7 mouse cellular contexts compared by ENCODE assay signal in the genomic region with DNA sequence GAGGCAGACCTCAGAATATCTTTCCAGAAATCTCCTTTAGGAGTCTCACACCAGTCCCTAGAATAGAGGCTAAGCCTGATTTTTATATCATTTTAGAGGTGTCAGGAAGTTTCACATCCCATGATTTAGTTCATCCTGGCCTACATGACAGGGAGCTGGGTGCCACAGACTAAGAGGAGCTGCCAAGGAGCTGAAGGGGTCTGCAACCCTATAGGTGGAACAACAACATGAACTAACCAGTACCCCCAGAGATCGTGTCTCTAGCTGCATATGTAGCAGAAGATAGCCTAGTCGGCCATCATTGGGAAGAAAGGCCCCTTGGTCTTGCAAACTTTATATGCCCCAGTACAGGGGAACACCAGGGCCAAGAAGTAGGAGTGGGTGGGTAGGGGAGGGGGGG. TPM values are rescaled to one million over a fixed set of nuclear protein-coding genes. Genes with fewer than 3 reads are reported as not detected.
DNase-seq lines count a peak whose midpoint lies in the region; ATAC-seq lines count a peak whose summit lies in the region.
"Not testable (repeated sequence)": the region's sequence is repeated elsewhere in the genome, so short reads cannot be mapped to it uniquely, and the experiment has no call there.

No protein-coding gene starts in this region.

- not testable (repeated sequence) for H3K4me3 ChIP-seq in embryonic facial prominence, embryonic 13.5 days; heart, embryonic 12.5 days; liver, embryonic 11.5 days (ENCODE audit: low read depth, low read length); lung, embryonic 15.5 days; stomach, embryonic 16.5 days (replicated peaks; ENCODE audit: low read length)
- H3K4me3 ChIP-seq in liver, embryonic 15.5 days (replicated peaks), result peak overlapping the region; percentile 88

- DNase-seq in A20 (ENCODE audit: low read depth, low spot score), result peak; percentile 40
- not testable (repeated sequence) for DNase-seq in liver, embryonic 11.5 days (ENCODE audit: low spot score)

- not testable (repeated sequence) for ATAC-seq in embryonic facial prominence, embryonic 13.5 days (ENCODE audit: insufficient number of reproducible peaks, insufficient read depth, low FRiP score, low TSS enrichment, low read depth); heart, embryonic 12.5 days (ENCODE audit: insufficient number of reproducible peaks, low FRiP score); liver, embryonic 11.5 days (replicated peaks; ENCODE audit: low FRiP score); liver, embryonic 15.5 days (ENCODE audit: insufficient read depth); lung, embryonic 15.5 days (ENCODE audit: borderline replicate concordance, extremely low read depth, low FRiP score, low TSS enrichment); stomach, embryonic 16.5 days (ENCODE audit: insufficient read depth, low FRiP score)

- peaks cover 23% of the 10 kb centered on the region for H3K4me1 ChIP-seq in embryonic facial prominence, embryonic 13.5 days
- peaks cover 25% of the 10 kb centered on the region for H3K4me1 ChIP-seq in heart, embryonic 12.5 days (replicated peaks)
- H3K4me1 ChIP-seq in liver, embryonic 11.5 days (replicated peaks; ENCODE audit: control insufficient read depth, insufficient read depth, low read length), result peaks cover 24% of the 10 kb centered on the region
- peaks cover 44% of the 10 kb centered on the region for H3K4me1 ChIP-seq in liver, embryonic 15.5 days (replicated peaks)
- H3K4me1 ChIP-seq in lung, embryonic 15.5 days, result peaks cover 17% of the 10 kb centered on the region
- H3K4me1 ChIP-seq in stomach, embryonic 16.5 days (ENCODE audit: control insufficient read depth, insufficient read depth, low read length), result peaks cover 10% of the 10 kb centered on the region; the same call in 1 of the 2 replicates

- peaks cover 14% of the 10 kb centered on the region for H3K27me3 ChIP-seq in embryonic facial prominence, embryonic 13.5 days
- not testable (repeated sequence) for H3K27me3 ChIP-seq in heart, embryonic 12.5 days (replicated peaks); liver, embryonic 11.5 days (replicated peaks; ENCODE audit: control insufficient read depth, insufficient read depth, low read length); liver, embryonic 15.5 days; lung, embryonic 15.5 days; stomach, embryonic 16.5 days (ENCODE audit: control insufficient read depth, insufficient read depth, low read length)

- not testable (repeated sequence) for H3K27ac ChIP-seq in embryonic facial prominence, embryonic 13.5 days; heart, embryonic 12.5 days (ENCODE audit: poor library complexity, severe bottlenecking); liver, embryonic 11.5 days (ENCODE audit: low read depth, low read length); liver, embryonic 15.5 days (replicated peaks); lung, embryonic 15.5 days; stomach, embryonic 16.5 days (ENCODE audit: low read length)

- not testable (repeated sequence) for H3K9me3 ChIP-seq in embryonic facial prominence, embryonic 13.5 days; heart, embryonic 12.5 days (replicated peaks); liver, embryonic 11.5 days (ENCODE audit: control insufficient read depth, low read length); liver, embryonic 15.5 days (replicated peaks); lung, embryonic 15.5 days; stomach, embryonic 16.5 days (replicated peaks; ENCODE audit: control insufficient read depth, low read length)

- H3K9ac ChIP-seq in embryonic facial prominence, embryonic 13.5 days; heart, embryonic 12.5 days; liver, embryonic 11.5 days (ENCODE audit: low read depth, low read length); liver, embryonic 15.5 days; lung, embryonic 15.5 days; stomach, embryonic 16.5 days (ENCODE audit: low read length): not testable (repeated sequence)

- WGBS in embryonic facial prominence, embryonic 13.5 days, result 77% methylated on average over 2 of the region's 2 CpGs
- 60% methylated on average over 2 of the region's 2 CpGs for WGBS in heart, embryonic 12.5 days
- 30% methylated on average over 2 of the region's 2 CpGs for WGBS in liver, embryonic 11.5 days
- 27% methylated on average over 2 of the region's 2 CpGs for WGBS in liver, embryonic 15.5 days (ENCODE audit: insufficient replicate concordance)
- WGBS in lung, embryonic 15.5 days, result 57% methylated on average over 2 of the region's 2 CpGs
- 64% methylated on average over 2 of the region's 2 CpGs for WGBS in stomach, embryonic 16.5 days

- not testable (repeated sequence) for H3K36me3 ChIP-seq in embryonic facial prominence, embryonic 13.5 days; heart, embryonic 12.5 days; liver, embryonic 11.5 days (ENCODE audit: control insufficient read depth, insufficient read depth, low read length); lung, embryonic 15.5 days; stomach, embryonic 16.5 days (ENCODE audit: control insufficient read depth, insufficient read depth, low read length)
- peaks cover 11% of the 10 kb centered on the region for H3K36me3 ChIP-seq in liver, embryonic 15.5 days (replicated peaks)

- peak overlapping the region; percentile 93 for H3K4me2 ChIP-seq in embryonic facial prominence, embryonic 13.5 days
- peak overlapping the region; percentile 84; the same call in 1 of the 2 replicates for H3K4me2 ChIP-seq in heart, embryonic 12.5 days
- H3K4me2 ChIP-seq in liver, embryonic 11.5 days, result peak overlapping the region; percentile 95
- H3K4me2 ChIP-seq in liver, embryonic 15.5 days, result peak overlapping the region; percentile 87
- H3K4me2 ChIP-seq in lung, embryonic 15.5 days, result peak overlapping the region; percentile 92; the same call in 1 of the 2 replicates
- H3K4me2 ChIP-seq in stomach, embryonic 16.5 days (ENCODE audit: low read depth, low read length), result peak overlapping the region; percentile 79; the same call in 1 of the 2 replicates

RNA-seq across cellular contexts. Expression of gene Creg1, which starts 1.0 kb away (rescaled TPM):
- 43.8 and 60.0 TPM in 2 replicates for polyA plus RNA-seq in embryonic facial prominence, embryonic 13.5 days (2015; fragmentation: Nextera tagmentation; extraction: Ambion mirVana)
- 94.9 and 109 TPM in 2 replicates for polyA plus RNA-seq in heart, embryonic 12.5 days (2016; fragmentation: Nextera tagmentation; extraction: Ambion mirVana)
- 237 and 244 TPM in 2 replicates for polyA plus RNA-seq in liver, embryonic 11.5 days (2014; fragmentation: Nextera tagmentation; extraction: Ambion mirVana)
- 334 TPM in 2 replicates for polyA plus RNA-seq in liver, embryonic 15.5 days (2015; fragmentation: Nextera tagmentation; extraction: Ambion mirVana)
- 66.3 and 74.9 TPM in 2 replicates for polyA plus RNA-seq in lung, embryonic 15.5 days (2015; fragmentation: Nextera tagmentation; extraction: Ambion mirVana)
- polyA plus RNA-seq in stomach, embryonic 16.5 days (2015; fragmentation: Nextera tagmentation; extraction: Ambion mirVana), result 90.4 and 90.6 TPM in 2 replicates

RNA-seq across cellular contexts. Expression of gene Cd247, which starts 26.0 kb away (rescaled TPM):
- polyA plus RNA-seq in embryonic facial prominence, embryonic 13.5 days (2015; fragmentation: Nextera tagmentation; extraction: Ambion mirVana), result 0.87 and 1.7 TPM in 2 replicates
- 0.38 and 0.49 TPM in 2 replicates for polyA plus RNA-seq in heart, embryonic 12.5 days (2016; fragmentation: Nextera tagmentation; extraction: Ambion mirVana)
- 0.77 TPM in 1 of 2 replicates, not detected in the other for polyA plus RNA-seq in liver, embryonic 11.5 days (2014; fragmentation: Nextera tagmentation; extraction: Ambion mirVana)
- polyA plus RNA-seq in liver, embryonic 15.5 days (2015; fragmentation: Nextera tagmentation; extraction: Ambion mirVana), result 0.20 TPM in 1 of 2 replicates, not detected in the other
- 1.3 and 2.6 TPM in 2 replicates for polyA plus RNA-seq in lung, embryonic 15.5 days (2015; fragmentation: Nextera tagmentation; extraction: Ambion mirVana)
- 0.36 and 0.52 TPM in 2 replicates for polyA plus RNA-seq in stomach, embryonic 16.5 days (2015; fragmentation: Nextera tagmentation; extraction: Ambion mirVana)

RNA-seq across cellular contexts. Expression of gene Rcsd1, which starts 52.9 kb away (rescaled TPM):
- polyA plus RNA-seq in embryonic facial prominence, embryonic 13.5 days (2015; fragmentation: Nextera tagmentation; extraction: Ambion mirVana), result 13.9 and 16.8 TPM in 2 replicates
- 113 and 122 TPM in 2 replicates for polyA plus RNA-seq in heart, embryonic 12.5 days (2016; fragmentation: Nextera tagmentation; extraction: Ambion mirVana)
- 13.3 and 17.8 TPM in 2 replicates for polyA plus RNA-seq in liver, embryonic 11.5 days (2014; fragmentation: Nextera tagmentation; extraction: Ambion mirVana)
- polyA plus RNA-seq in liver, embryonic 15.5 days (2015; fragmentation: Nextera tagmentation; extraction: Ambion mirVana), result 11.5 and 12.0 TPM in 2 replicates
- 37.8 and 42.8 TPM in 2 replicates for polyA plus RNA-seq in lung, embryonic 15.5 days (2015; fragmentation: Nextera tagmentation; extraction: Ambion mirVana)
- polyA plus RNA-seq in stomach, embryonic 16.5 days (2015; fragmentation: Nextera tagmentation; extraction: Ambion mirVana), result 42.1 and 44.4 TPM in 2 replicates
